Mouse (Mus musculus) cerebellum, adult 2 months (tissue): Measurements from ENCODE around the gene Nudt21.

Experiments
- CTCF ChIP-seq: fragments of 200-500 bp; IDR thresholded peaks from 2 replicates; pipeline ENCODE4 v1.5.1; 2011; ENCODE audit warnings: low read depth, mild to moderate bottlenecking, control low read depth, low read length, moderate library complexity, borderline replicate concordance; ENCODE audit not compliant: insufficient read depth
- POLR2A ChIP-seq: fragments of 200-500 bp; IDR thresholded peaks from 2 replicates; pipeline ENCODE4 v1.6.1; 2011; ENCODE audit warnings: low read length, control low read depth, borderline replicate concordance; ENCODE audit not compliant: insufficient read depth

- no peak for TF ChIP-seq CTCF
- TF ChIP-seq POLR2A, result no peak
These were observed 975 bp upstream of the Nudt21 start for GRCm38 (mm10) chr8:94037806-94038205.
